In the genomic region with DNA sequence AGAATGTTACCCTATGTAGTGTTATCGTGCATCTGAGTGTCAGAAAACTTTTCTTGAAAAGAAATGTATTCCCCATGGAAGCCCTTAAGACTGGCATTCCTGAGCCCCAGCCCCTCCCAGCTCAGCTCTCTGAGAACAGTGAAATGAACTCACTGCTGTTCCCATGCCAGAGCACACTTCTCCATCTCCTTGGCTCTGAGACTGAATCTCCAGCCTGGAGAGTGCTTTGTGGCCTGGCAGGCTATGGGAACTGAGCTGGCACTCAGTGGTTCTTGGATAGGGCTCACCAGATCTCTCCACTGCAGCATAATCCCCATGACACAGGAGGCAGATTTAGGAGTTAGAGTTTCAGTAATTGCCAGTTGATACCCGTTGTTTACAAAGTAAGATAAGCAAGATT, we compare ENCODE assay signal across 11 mouse cellular contexts. TPM values are rescaled to one million over a fixed set of nuclear protein-coding genes. Genes with fewer than 3 reads are reported as not detected.
DNase-seq lines count a peak whose midpoint lies in the region; ATAC-seq and TF ChIP-seq lines count a peak whose summit lies in the region.
"Had no signal": no experiment of that assay in that cellular context is flagged by ENCODE, and none has a peak within 500 bp of the region (broad histone marks: within the 10 kb centered on the region; RNA-seq: fewer than 3 reads in every experiment).

No protein-coding gene starts in this region.

- no peak for TF ChIP-seq POLR2A in lung, adult 2 months (IDR thresholded peaks at IDR 0.05; ENCODE audit: borderline replicate concordance, extremely low read depth, low read depth, low read length)

- no peak overlapping the region for H3K9ac ChIP-seq in forebrain, postnatal 0 days
- H3K9ac ChIP-seq in forebrain, embryonic 12.5 days = no peak overlapping the region
- H3K9ac ChIP-seq: hindbrain, embryonic 12.5 days had no signal

- TF ChIP-seq CTCF in forebrain, postnatal 0 days (IDR thresholded peaks at IDR 0.05; ENCODE audit: low read depth) = no peak
- TF ChIP-seq CTCF in lung, adult 2 months (IDR thresholded peaks at IDR 0.05; ENCODE audit: insufficient read depth, low read length) = no peak

- H3K9me3 ChIP-seq in forebrain, postnatal 0 days (ENCODE audit: low read length) = no peaks in the 10 kb centered on the region
- no peaks in the 10 kb centered on the region for H3K9me3 ChIP-seq in forebrain, embryonic 12.5 days
- H3K9me3 ChIP-seq: hindbrain, embryonic 12.5 days had no signal

- no peaks in the 10 kb centered on the region for H3K36me3 ChIP-seq in forebrain, postnatal 0 days (ENCODE audit: insufficient read depth)
- H3K36me3 ChIP-seq in forebrain, embryonic 12.5 days (replicated peaks) = no peaks in the 10 kb centered on the region
- H3K36me3 ChIP-seq: hindbrain, embryonic 12.5 days had no signal

- no peaks in the 10 kb centered on the region for H3K4me1 ChIP-seq in forebrain, postnatal 0 days (ENCODE audit: insufficient read depth)
- H3K4me1 ChIP-seq in forebrain, embryonic 12.5 days = no peaks in the 10 kb centered on the region
- peaks cover 17% of the 10 kb centered on the region for H3K4me1 ChIP-seq in lung, adult 2 months (ENCODE audit: control insufficient read depth, insufficient read depth, low read length)

- H3K4me3 ChIP-seq in forebrain, postnatal 0 days (ENCODE audit: low read depth, low read length) = no peak overlapping the region
- no peak overlapping the region for H3K4me3 ChIP-seq in forebrain, embryonic 12.5 days (replicated peaks)
- H3K4me3 ChIP-seq in lung, adult 2 months (replicated peaks; ENCODE audit: extremely low read depth, low read depth, low read length) = no peak overlapping the region
- H3K4me3 ChIP-seq: hindbrain, embryonic 12.5 days had no signal

- H3K4me2 ChIP-seq in forebrain, postnatal 0 days (ENCODE audit: low read depth) = no peak overlapping the region
- H3K4me2 ChIP-seq in forebrain, embryonic 12.5 days = no peak overlapping the region
- H3K4me2 ChIP-seq: hindbrain, embryonic 12.5 days; liver, embryonic 11.5 days had no signal

- peak; percentile 81 for ATAC-seq in forebrain, postnatal 0 days
- ATAC-seq in forebrain, embryonic 12.5 days (ENCODE audit: low FRiP score) = no peak

- WGBS in forebrain, postnatal 0 days = 30% methylated on average over 2 of the region's 2 CpGs
- 80% methylated on average over 2 of the region's 2 CpGs for WGBS in forebrain, embryonic 12.5 days
- WGBS in lung, adult 2 months = 34% methylated on average over 2 of the region's 2 CpGs

- peak; percentile 50 for DNase-seq in forebrain, postnatal 0 days
- peak; percentile 71 for DNase-seq in Muller cell, postnatal 12 days (ENCODE audit: inconsistent ontology term)
- peak; percentile 29 for DNase-seq in cerebellum, adult 8-10 months
- DNase-seq in lung, adult 2 months = peak; percentile 55
- DNase-seq in urinary bladder, postnatal 10 days (ENCODE audit: low spot score) = no peak
- no peak for DNase-seq in kidney, adult 18-20 months
- no peak for DNase-seq in embryo, embryonic 9.5 days (ENCODE audit: extremely low spot score)
- DNase-seq: layer of hippocampus, adult 9-11 months had no signal

- no peaks in the 10 kb centered on the region for H3K27me3 ChIP-seq in forebrain, postnatal 0 days (ENCODE audit: insufficient read depth, low read length)
- no peaks in the 10 kb centered on the region for H3K27me3 ChIP-seq in forebrain, embryonic 12.5 days
- H3K27me3 ChIP-seq: hindbrain, embryonic 12.5 days had no signal

- H3K27ac ChIP-seq in forebrain, postnatal 0 days (ENCODE audit: low read depth, low read length) = no peak overlapping the region
- H3K27ac ChIP-seq in forebrain, embryonic 12.5 days = no peak overlapping the region
- H3K27ac ChIP-seq: hindbrain, embryonic 12.5 days had no signal

RNA-seq across cellular contexts. Expression of gene Serinc5, which starts 36.8 kb away (rescaled TPM):
- total RNA-seq in forebrain, postnatal 0 days (2014; rRNA removed) = 31.1 and 41.7 TPM in 2 replicates
- 9.0 and 11.5 TPM in 2 replicates for polyA plus RNA-seq in forebrain, postnatal 0 days (2015; fragmentation: Nextera tagmentation; extraction: Ambion mirVana)
- 9.5 and 10.0 TPM in 2 replicates for polyA plus RNA-seq in forebrain, embryonic 12.5 days (2016; fragmentation: Nextera tagmentation; extraction: Ambion mirVana)
- polyA plus RNA-seq in lung, adult 2 months (2012; rRNA removed) = 28.4 and 38.3 TPM in 2 replicates

Comparison
In these comparisons a context has a peak if more than half of its experiments do, and no peak if none do; other contexts are left out.
1. DNase-seq: peak in forebrain, postnatal 0 days (single experiment), Muller cell, postnatal 12 days (single experiment), cerebellum, adult 8-10 months (single experiment) and lung, adult 2 months (single experiment); none in urinary bladder, postnatal 10 days (single experiment), kidney, adult 18-20 months (single experiment) and embryo, embryonic 9.5 days (single experiment).